Mouse (Mus musculus) kidney, adult 2 months (tissue): Measurements from ENCODE around the gene Prpf38b. TPM values are rescaled to one million over a fixed set of nuclear protein-coding genes. Genes with fewer than 3 reads are reported as not detected.

Experiments
- DNase-seq: peaks from one replicate; pipeline ENCODE4 v3.0.0; 2021
- H3K27ac ChIP-seq: fragments of 200-500 bp; 2 replicates; pipeline ENCODE4 v1.5.1; 2012; ENCODE audit warnings: low read depth, low read length, control low read depth, inconsistent platforms; ENCODE audit not compliant: insufficient read depth
- H3K27me3 ChIP-seq: fragments of 200-500 bp; replicated peaks from 2 replicates; pipeline ENCODE4 v1.6.1; 2012; ENCODE audit warnings: mild to moderate bottlenecking, moderate library complexity, low read length, inconsistent platforms; ENCODE audit not compliant: control insufficient read depth, insufficient read depth
- H3K36me3 ChIP-seq: fragments of 200-500 bp; 2 replicates; pipeline ENCODE4 v1.6.1; 2012; ENCODE audit warnings: mild to moderate bottlenecking, moderate library complexity, low read length, inconsistent platforms; ENCODE audit not compliant: control insufficient read depth, insufficient read depth
- H3K4me1 ChIP-seq: fragments of 200-500 bp; 2 replicates; pipeline ENCODE4 v1.6.1; 2011; ENCODE audit warnings: low read length; ENCODE audit not compliant: control insufficient read depth, insufficient read depth
- H3K4me3 ChIP-seq: fragments of 200-500 bp; 2 replicates; pipeline ENCODE4 v1.5.1; 2011; ENCODE audit warnings: mild to moderate bottlenecking, low read depth, low read length, control low read depth; ENCODE audit not compliant: insufficient read depth
- CTCF ChIP-seq: fragments of 200-500 bp; conservative IDR thresholded peaks from 2 replicates; pipeline ENCODE4 v1.5.1; 2011; ENCODE audit warnings: low read depth, mild to moderate bottlenecking, control low read depth, low read length, moderate library complexity, mixed read lengths; ENCODE audit not compliant: insufficient read depth, insufficient read length
- POLR2A ChIP-seq: fragments of 200-500 bp; IDR thresholded peaks from one replicate; pipeline ENCODE4 v1.6.1; 2011; ENCODE audit warnings: low read depth, low read length, control low read depth
- WGBS: fragments of 180-500 bp; shearing (Covaris S2); methylation state at CpG from one replicate; pipeline ENCODE4 v1.1.7; 2018; 5-methylcytosine and 5-hydroxymethylcytosine counted together
- polyA plus RNA-seq: library from polyadenylated mRNA; depleted of rRNA; stranded (reverse); fragments of >200 nt; gene quantifications from 2 replicates; pipeline ENCODE4 v1.2.3, GENCODE M21; 2012

Prpf38b gene
- polyA plus RNA-seq, 1 experiment = 19.7 TPM

DNA sequence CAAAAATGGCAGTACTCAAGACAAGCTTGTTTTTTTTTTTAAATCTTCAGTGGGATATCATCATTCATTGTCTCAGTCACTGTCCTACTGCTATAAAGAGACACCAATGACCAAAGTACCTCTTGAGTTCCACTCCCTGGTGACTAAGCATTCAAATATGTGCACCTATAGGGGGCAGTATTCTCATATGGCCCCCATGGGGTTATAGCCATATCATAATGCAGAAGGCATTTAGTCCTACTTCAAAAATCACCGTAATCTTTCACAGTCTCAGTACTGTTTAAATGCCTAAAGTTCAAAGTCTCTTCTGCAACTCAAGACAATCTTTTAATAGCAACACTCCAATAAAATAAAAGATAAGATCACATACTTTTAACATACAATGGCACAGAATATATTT, 7.3 kb upstream of the Prpf38b start:
- no peak for TF ChIP-seq CTCF
- no peak for TF ChIP-seq POLR2A
- no peak overlapping the region for H3K4me3 ChIP-seq
- peaks cover 15% of the 10 kb centered on the region for H3K4me1 ChIP-seq
- H3K27me3 ChIP-seq = no peaks in the 10 kb centered on the region
- WGBS = 70% methylated on average over 1 of the region's 1 CpGs
- H3K27ac ChIP-seq = no peak overlapping the region
- DNase-seq = no peak
- no peaks in the 10 kb centered on the region for H3K36me3 ChIP-seq

DNA sequence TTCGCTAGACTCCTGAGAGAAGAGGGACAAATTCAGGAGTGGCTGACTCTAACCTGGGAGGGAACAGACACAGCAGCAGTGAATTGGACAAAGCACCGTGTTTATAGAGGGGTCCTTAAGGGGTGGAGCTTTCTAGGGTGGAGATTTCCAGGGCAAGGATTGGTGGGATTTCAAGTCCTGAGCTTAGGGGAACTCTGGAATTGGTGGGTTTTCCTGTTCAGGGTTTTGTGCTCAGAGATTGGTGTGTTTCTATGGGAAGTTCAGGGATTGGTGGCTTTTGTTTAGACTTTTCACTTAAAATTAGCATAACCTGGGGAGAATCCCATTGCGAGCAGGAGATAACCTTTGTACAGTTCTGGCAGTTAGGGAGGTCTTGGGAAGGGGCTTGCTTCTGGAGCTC, 6.5 kb upstream of the Prpf38b start:
- H3K4me3 ChIP-seq = no peak overlapping the region
- H3K4me1 ChIP-seq = peaks cover 15% of the 10 kb centered on the region
- H3K27ac ChIP-seq = no peak overlapping the region
- no peak for DNase-seq
- H3K36me3 ChIP-seq = no peaks in the 10 kb centered on the region
- 66% methylated on average over 3 of the region's 3 CpGs for WGBS
- no peaks in the 10 kb centered on the region for H3K27me3 ChIP-seq
- no peak for TF ChIP-seq POLR2A
- TF ChIP-seq CTCF = no peak

- no peak for DNase-seq
- 64% methylated on average over 4 of the region's 4 CpGs for WGBS
- H3K27ac ChIP-seq = no peak overlapping the region
- H3K4me1 ChIP-seq = peaks cover 17% of the 10 kb centered on the region
- no peaks in the 10 kb centered on the region for H3K36me3 ChIP-seq
- H3K27me3 ChIP-seq = no peaks in the 10 kb centered on the region
- no peak for TF ChIP-seq CTCF
- H3K4me3 ChIP-seq = no peak overlapping the region
Observed at GRCm38 (mm10) chr3:108916857-108917256, 5.3 kb upstream of the Prpf38b start.

DNA sequence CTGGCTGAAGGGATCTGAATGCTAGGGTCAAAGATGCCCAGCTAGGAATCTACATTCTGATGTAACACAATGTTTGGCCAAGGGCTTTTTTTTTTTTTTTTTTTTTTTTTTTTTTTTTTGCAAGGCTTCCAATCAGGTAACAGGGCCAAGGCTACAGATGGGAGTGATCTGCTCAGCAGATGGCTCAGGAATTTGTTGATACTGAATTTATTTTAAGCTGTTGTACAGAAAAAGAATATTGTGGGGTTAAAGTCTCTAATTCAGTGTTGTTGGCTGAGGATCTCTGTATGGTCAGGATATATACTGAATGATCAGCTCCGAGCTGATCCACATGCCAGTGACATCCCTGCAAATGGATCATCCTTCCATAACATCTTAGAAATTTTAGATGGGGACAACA, 4.5 kb upstream of the Prpf38b start:
- Histone ChIP-seq H3K27me3 (no peaks in the 10 kb centered on the region), H3K4me1 (peaks cover 10% of the 10 kb centered on the region), H3K36me3 (no peaks in the 10 kb centered on the region), H3K4me3 (no peak overlapping the region), H3K27ac (no peak overlapping the region)
- DNase-seq = no peak
- no peak for TF ChIP-seq CTCF
- TF ChIP-seq POLR2A = no peak
- WGBS = 71% methylated on average over 1 of the region's 1 CpGs

DNA sequence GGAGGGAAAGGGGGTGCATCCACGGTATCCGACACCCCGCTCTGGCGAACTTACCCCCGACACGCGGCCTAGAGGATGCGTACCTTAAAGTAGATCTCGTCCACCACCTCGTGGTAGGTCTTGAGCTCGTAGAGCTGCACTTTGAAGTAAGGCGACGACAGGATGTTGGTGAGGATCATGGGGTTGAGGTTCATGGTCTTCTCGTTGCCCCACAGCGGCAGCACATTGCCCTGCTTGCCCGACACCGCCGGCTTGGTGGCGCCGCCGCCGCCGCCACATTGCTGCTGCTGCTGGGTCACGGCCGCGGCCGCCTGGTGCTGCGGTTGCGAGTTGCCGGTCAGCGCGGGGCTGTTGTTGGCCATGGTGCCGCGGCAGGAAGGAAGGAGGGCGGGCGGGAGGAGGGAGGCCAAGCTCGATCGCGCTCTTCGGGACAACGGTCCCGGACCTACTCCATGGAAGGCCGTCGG, 413 bp downstream of the Prpf38b start:
- peaks cover 11% of the 10 kb centered on the region for H3K4me1 ChIP-seq
- peaks cover 2% of the 10 kb centered on the region for H3K36me3 ChIP-seq
- H3K27ac ChIP-seq = peak overlapping the region; percentile 97
- H3K4me3 ChIP-seq = peak overlapping the region; percentile 81
- H3K27me3 ChIP-seq = no peaks in the 10 kb centered on the region
- WGBS = 1% methylated on average over 44 of the region's 44 CpGs
- peak; percentile 69 for DNase-seq
- TF ChIP-seq CTCF (peak; percentile 44), POLR2A (no peak)

DNA sequence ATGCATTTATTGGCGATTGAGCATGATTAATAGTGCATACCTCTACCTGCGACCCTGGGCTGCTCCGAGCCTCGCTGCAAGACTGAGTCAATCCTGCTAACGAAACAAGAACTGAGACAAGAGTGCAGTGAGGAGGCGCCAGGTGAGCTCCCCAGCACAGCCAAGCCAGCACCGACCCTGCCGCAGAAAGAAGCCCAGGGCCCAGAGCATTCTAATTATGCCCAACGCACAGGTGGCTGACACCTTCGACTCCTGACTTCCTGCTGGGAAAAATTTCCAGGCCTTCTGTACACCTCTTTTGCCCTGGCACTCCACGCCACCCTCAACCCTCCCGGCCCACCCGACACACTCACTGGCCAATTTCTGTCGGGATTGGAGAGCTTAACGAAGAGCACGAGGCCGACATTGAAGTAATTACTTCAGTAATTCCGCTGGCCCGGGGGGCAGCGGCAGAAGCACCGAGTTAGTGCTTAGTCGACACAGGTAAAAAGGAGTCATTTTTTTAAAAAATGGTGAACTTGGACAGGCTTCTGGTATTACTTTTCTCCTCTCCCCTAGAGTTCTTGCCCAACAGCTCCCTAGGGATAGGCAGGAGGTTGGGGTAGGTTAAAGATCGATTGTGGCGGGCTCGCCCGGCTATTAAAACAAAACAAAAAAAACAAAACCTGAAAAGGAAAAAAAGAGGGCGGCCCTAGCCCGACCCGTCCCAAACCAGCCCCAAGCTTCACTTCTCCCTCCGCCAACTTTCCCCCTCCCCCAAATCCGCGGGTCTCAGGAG, 1.0 kb downstream of the Prpf38b start:
- peak; percentile 32 for DNase-seq

DNA sequence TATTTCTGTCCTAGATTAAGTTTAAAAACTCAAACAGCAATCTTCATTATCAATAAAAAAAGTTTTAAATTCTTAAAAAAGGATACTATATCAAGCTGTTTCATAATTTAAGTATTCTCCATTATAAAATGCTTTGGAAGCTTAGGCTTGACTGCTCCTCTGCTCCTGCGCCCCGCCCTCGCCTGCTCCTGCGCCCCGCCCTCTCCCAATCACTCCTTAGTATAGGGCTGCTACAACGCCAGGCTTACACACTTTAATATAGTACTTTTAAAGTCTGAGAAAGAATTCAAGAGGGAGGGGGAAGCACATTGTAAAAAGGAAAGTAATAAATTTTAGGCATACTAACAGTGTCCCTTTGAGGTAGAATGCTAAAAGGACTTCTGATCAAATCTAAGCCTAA, 8.6 kb downstream of the Prpf38b start:
- 94% methylated on average over 6 of the region's 6 CpGs for WGBS
- Histone ChIP-seq H3K36me3 (peaks cover 15% of the 10 kb centered on the region), H3K4me3 (no peak overlapping the region), H3K27me3 (no peaks in the 10 kb centered on the region), H3K27ac (no peak overlapping the region), H3K4me1 (no peaks in the 10 kb centered on the region)
- no peak for DNase-seq
- TF ChIP-seq CTCF (no peak), POLR2A (no peak)

More for the DNA sequence above, 1.0 kb downstream of the Prpf38b start:
- no peak for TF ChIP-seq CTCF
- TF ChIP-seq POLR2A = no peak
- no peaks in the 10 kb centered on the region for H3K27me3 ChIP-seq
- H3K27ac ChIP-seq = peak overlapping the region; percentile 97
- H3K4me1 ChIP-seq = peaks cover 11% of the 10 kb centered on the region
- peak overlapping the region; percentile 81 for H3K4me3 ChIP-seq
- H3K36me3 ChIP-seq = peaks cover 2% of the 10 kb centered on the region
- under 1% methylated on average over 32 of the region's 32 CpGs for WGBS
